Mouse (Mus musculus) kidney, adult 11 months (tissue): ENCODE data around the gene Thy1.

Experiments used
- DNase-seq: peaks from one replicate; pipeline ENCODE4 v3.0.0; 2022

The Thy1 gene

DNA sequence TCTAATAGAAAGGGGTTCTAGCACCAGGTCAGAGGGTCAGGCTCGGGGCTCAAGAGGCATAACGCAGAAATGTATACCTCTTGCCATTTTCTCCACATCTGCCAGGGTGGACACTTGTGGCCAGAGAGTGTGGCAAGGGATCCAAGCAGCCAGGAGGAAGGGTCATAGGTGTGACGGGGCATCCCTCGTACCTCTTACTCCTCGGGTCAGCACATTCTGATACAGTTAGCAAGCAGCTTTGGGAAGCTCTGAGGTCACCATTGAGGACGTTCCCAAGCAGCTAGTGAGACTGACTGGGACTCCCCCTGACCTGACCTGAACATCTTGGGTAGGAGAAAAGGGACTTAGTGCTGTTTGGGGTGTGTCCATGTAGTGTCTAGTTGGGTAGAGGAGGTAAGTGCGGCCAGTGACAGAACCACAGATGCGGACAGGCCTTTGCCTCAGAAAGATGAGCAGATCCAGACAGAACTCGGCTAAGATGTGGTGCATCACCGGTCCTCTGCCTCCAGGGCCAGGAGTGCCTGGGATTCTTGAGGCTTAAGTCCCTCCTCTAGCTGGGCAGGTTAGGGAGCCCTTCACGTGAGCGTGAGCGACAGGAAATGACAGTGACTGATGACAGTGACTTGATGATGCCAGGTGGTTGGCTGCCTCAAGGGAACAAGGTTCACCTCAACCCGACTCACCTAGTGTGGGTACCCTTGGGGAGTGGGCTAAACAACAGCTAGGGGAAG lies 27.1 kb downstream of the Thy1 start:
- no peak for DNase-seq

DNA sequence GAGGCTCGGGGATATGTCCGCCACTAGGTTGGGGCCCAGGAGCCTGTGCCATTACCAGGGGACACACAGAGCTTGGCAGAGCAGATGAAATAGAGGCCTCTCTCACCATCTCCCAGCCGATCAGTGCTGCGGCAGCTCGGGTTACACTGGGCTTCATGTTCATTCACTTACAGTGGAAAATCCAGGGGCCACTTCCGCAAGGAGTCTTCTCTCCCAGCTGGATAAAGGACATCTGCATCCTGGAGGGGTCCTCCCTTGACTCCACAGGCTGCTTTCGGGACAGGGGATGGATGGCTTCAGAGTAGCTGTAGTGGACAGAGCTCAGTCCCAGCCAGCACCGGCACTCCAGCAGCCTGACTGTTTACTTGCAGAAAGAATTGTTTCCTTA lies 27.7 kb downstream of the Thy1 start:
- no peak for DNase-seq

DNA sequence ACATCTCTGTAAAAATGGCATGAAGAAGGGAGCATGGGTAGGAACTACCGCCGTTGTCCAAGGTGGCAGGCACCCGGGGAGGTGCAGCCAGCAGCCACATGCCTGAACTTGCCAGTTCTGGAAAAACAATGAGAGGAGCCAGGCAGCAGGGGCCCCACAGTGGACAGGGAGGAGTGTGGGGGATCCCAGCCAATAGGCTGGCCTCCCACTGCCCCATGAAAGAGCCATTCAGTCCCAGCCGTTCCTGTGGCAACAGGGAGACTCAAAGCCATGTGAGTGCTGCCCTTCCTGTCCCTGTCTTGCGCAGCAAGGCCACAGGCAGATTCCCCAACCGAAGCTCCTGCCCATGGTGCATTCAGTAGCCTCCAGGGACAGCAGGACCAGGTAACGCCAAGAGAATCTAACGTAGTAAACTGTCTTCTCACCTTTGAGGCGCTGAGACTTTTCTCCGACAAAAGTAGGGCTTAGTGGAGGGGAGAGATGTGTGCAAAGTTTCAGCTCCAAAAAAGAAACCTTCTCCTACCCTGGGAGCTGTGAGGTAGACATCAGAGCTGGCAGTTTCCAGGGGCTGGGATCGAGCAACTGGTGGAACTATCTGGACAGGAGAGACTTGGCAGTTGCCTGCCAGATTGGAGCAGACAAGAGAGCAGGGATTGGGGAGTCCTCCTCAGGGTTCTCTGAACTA lies 28.9 kb downstream of the Thy1 start:
- peak; percentile 25 for DNase-seq

DNA sequence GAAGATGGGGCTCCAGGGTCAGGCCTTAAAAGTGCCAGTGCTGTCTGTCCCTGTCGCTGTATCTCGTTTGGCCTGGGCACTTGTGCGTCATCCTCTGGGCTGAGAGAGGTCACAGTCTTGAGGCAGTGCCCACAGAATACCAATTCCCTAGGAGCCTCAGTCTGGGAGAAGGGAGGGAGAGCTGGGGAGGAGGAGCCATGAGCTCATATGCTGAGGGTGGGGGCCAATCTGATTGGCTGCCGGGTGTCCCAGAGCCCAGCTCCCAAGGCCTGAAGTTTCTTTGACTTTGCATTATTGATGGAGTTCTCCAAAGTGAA lies 29.4 kb downstream of the Thy1 start:
- DNase-seq = peak; percentile 46

DNA sequence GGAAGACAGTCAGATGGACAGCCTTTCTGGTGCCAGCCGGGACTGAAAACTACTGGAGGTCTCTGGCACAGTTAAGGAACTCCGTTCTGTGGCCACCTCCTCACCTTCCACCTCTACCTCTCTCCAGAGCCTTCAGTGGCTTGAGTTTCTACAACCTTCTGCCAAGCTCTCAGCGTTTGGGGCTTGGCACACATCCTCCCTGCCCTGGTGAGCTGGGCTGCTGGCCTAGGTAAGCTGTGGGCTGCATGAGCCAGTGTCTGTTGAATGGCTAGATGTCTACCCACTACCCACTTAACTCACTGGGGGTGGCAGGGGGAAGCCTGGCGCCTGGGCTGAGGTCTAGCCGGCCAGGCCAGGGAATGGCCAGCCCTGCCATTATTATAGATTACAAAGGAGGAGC lies 29.9 kb downstream of the Thy1 start:
- DNase-seq = no peak

DNA sequence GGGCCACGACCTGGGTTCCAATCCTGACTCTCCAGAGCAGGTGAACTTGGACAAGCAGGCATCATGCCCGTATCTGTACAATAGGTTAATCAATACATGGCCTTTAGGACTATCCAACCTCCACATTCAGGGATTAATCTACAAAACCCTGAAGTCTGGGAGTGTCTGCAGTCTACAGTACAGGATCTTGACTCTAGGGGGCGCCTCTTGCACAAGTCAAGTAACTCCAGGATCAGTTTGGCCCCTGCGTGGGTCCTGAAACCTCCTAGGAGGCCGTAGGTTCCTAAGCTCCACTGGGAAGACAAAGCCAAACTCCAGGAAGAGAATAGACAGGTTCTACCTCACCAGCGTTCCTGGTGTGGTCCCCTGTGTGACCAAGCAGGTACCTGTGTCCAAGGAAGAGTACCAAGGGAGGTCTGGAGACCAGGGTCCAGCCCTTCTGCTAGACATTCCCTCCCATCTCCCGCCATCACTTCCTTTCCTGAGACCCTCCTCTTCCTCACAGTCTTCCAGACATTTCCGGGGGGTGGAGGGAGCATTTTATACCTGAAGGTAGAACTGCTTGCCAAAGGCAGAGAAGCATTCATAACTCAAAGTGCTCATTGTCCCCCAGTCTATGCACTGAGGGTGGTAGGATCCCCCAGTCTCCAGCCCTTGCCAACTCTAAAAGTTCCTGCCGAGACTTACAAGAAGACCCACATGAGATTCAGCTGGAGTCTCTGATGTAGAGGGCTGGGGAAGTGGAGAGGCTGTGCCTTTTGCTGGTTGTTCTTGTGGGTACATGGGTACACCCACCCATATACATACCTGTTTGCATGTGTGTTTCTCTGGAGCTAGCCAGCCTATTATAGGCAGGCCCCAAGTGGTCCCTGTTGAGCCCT lies 31.5 kb downstream of the Thy1 start:
- peak; percentile 54 for DNase-seq

DNA sequence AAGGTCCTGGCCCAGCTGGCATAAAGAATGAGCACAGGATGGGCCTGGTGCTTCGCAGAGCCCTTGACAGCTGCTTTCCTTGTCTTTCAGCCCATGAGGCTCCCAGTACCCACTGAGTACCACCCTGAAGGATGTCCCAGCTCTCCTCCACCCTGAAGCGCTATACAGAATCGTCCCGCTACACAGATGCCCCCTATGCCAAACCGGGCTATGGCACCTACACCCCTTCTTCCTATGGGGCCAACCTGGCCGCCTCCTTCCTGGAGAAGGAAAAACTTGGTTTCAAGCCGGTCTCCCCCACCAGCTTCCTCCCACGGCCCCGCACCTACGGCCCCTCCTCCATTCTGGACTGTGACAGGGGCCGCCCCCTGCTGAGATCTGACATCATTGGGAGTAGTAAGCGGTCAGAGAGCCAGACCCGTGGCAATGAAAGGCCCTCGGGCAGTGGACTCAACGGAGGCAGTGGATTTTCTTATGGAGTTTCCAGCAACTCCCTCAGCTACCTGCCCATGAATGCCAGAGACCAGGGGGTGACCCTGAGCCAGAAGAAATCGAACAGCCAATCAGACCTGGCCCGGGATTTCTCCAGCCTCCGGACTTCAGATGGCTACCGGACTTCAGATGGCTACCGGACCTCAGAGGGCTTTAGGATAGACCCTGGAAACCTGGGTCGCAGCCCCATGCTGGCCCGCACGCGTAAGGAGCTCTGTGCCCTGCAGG lies 32.3 kb downstream of the Thy1 start:
- DNase-seq = peak; percentile 54

DNA sequence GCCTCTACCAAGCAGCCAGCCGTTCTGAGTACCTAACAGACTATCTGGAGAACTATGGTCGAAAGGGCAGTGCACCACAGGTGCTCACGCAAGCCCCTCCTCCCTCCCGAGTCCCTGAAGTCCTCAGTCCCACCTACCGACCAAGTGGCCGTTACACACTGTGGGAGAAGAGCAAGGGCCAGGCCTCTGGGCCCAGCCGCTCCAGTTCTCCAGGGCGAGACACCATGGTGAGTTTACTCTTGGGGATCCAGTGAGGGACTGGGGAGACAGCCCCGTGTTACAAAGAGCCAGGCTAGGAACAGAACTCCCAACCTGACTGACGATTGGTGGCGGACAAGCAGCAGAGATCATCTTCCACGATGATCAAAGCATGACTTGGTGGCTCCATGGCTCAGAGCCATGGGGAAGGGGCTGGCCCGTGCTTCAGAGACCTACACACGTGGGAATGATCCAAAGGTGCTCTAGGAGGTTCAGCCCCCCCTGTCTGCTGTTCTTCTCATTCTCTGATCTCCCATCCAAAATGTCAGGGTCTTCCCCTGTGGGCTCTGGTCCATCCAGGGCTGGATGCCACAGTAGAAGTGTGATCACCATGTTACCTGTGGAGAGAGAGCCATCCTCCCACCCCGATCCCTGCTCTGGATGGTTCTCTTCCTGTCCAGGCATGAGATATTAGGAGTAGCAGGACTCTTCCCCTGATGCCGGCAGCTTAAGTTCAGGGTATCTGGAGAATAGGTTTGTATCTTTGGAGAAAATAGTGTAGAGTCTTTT lies 33.0 kb downstream of the Thy1 start:
- peak; percentile 67 for DNase-seq

DNA sequence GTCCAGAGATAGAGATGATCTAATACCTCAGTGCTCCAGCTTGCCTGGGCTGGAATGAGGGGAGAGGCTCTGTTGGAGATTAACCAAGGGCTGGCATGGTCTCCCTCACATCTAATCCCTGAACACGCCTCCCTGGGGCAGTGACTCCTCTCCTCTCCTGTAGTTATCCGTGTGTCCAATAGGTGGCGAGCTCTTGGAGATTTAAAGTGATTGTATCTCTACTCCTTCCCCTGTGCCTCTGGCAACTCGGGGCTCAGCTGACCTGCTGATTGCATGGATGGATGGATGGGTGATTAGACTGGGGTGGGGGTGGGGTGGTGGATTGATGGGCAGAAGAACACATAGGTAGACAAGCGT lies 33.6 kb downstream of the Thy1 start:
- DNase-seq = peak; percentile 92

DNA sequence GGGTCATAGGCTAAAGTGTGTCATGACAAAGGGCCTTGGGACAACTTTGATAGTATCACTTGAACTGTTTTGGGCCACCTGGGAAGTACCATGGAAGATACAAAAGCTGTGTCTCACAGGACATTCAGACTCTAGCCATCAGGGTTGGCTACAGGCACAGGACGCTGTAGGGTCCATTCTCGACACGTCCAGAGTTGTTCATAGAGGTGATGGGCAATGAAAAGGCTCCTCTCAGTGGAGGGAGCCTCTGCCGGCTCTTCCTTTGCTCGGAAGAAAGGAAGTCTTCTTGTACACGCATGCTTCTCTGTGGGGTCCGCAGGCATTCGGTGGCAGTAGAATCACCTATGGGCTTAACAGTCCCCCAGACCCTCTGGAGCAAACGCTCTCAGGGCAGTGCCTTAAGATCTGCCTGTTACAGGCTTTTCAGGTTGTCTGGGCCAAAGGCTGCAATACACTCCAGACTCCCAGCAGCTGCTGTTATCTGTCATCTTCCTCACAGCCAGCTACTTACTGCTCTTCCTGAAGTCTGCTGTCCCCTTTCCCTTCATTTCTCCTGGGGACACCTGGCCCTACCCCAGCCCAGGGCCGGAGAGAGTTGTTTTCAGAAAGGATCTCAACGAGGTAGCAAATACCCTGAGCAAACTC lies 34.2 kb downstream of the Thy1 start:
- no peak for DNase-seq

DNA sequence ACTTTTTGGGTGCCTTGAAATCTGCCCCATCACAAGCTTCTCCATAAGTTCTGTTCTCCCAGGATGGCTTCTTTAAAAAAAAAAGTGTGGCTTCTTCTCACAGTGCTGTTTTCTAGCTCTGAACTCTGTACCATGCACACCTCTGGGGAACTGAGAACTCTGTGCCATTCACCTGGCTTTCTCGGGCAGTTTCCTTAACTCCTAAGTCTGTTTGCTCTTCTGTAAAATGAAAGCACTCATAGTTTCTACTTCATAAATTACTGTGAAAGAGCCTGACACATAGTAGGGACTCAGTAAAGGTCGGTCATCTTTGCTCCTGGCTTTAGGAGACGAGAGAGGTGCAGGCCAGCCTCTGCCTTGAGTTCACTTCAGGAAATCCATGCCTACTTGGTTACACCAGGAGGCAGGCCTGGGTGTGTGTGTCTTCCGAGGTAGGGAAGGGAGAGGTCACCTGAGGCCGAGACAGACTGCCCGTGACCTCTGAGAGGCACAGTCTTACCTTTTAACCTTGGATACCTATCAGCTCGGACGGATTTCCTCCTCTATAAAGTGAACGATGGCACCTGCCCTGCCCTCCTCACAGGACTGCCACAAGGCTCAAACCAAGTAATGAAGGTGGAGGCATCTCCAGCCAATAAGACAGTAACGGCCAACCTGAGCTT lies 35.1 kb downstream of the Thy1 start:
- peak; percentile 82 for DNase-seq

DNA sequence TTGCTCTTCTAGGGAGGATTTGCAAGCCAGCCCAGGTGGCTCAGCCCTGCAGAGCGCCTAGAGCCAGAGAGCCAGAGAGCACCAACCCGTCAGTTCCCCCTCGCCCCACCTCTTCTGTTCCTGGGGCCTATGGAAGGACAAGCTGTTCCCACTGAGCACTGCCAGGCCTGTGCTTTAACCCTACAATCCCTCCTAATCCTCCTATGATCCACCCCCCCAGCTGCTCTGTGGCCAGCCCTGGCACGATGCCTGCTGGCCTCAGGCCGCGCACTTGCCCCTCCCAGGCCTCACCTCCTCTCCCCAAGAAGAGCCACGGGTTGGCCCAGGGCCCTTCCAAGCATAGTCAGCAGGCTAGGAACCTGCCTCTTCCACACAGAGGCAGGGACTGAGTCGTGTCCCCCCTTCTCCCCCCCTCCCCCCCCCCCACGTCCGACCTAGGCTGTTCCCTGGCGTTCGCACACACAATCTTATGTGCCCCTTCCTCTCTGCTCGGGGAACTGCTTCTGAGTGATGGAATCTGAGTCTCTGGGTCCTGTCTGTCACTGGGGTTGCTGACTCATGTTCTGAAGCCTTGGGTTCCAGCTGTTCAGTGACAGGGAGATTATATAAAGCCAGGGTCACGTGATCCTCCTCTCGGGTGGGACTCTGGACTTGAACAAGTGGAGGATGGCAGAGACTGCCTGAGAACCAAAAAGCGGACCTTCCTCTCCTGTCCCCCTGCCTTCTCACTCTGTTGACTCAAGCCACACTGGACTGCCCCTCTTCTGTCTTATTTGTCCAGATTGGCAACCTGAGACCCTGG lies 36.0 kb downstream of the Thy1 start:
- DNase-seq = peak; percentile 97

DNA sequence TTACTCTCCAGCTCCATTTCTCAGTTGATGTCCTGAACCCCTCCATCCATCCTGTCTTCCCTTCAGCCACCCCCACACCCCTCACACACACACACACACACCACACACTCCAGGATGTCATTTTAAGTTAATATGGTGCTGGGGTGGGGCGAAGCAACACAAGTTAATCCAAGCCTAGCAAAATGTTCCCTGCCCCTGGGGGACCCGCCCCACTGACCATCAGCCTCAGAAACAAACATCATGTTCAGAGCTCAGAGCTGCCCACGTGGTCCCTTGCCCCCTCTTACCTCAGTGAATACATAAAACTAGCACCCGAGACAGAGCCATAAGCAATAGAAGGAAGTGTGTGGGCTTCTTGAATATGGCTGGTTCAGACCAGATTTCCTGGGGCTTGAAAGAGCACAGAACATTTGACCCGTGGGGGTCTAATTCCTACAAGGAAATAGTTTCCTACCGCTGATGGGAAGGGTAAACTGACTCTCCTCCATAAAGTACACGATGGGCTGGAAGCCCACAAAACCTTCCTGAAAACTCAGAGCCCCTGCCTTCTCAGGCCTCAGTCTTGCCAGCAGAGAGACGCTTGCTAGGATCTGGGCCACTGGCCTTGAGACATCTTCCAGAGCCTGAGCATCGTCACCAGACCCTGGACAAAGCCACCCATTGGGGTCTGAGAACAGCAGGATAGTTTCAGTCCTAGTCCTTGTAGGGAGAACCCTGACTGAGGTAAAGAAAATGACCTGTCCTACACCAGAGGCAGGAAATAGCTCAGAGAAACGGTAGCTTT lies 37.0 kb downstream of the Thy1 start:
- peak; percentile 94 for DNase-seq

DNA sequence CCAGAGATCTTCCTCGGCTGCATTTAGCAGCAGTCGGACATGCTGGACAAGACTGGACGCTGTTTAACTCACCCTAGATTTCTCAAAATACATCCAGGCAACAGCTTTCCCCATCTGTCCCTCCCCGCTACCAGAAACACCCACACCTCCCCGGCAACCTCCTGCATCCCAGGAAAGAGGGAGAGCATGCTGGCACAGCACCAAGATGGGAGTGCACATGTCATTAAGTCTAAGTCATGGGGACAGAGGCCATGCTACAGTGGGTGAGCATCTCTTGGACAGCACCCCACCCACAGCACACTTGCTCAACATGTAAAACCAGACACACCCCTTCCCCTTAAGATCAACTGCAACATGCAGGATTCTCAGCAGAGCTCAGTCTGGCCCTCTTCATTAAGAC lies 37.8 kb downstream of the Thy1 start:
- DNase-seq = peak; percentile 62

DNA sequence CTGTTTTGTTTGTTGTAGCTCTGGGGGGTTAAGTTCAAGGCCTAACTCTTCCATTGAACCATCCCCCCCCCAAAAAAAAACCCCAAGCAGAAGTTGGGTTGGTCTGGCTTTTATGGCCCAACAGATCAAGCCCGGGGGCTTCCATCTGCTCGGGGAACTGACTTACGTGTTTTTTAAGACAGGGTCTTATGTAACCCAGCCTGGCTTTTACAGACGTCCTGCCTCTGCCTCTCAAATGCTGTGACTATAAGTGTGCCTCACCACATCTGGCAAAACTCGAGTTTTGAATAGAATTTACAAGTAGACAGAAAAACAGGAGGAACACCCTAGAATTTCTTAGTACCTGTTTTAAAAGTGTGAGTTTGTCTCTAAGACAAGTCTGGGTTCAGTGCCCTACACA lies 38.4 kb downstream of the Thy1 start:
- peak; percentile 1 for DNase-seq

DNA sequence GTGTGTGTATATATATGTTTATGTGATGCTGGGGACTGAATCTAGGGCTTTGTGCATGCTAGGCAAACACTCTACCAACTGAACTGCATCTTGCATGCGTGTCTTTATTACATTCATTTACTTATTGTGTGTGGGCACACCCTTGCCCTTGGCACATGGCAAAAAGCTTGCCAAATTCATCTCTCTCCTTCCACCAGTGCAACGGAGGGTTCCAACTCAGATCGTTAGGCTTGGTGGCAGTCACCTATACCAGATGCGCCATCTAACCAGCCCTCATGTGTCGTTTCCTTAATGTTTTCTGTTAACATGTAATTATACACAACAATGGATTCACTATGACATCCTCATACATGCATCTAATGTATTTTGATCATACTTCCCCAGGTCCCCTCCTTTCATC lies 39.1 kb downstream of the Thy1 start:
- no peak for DNase-seq

DNA sequence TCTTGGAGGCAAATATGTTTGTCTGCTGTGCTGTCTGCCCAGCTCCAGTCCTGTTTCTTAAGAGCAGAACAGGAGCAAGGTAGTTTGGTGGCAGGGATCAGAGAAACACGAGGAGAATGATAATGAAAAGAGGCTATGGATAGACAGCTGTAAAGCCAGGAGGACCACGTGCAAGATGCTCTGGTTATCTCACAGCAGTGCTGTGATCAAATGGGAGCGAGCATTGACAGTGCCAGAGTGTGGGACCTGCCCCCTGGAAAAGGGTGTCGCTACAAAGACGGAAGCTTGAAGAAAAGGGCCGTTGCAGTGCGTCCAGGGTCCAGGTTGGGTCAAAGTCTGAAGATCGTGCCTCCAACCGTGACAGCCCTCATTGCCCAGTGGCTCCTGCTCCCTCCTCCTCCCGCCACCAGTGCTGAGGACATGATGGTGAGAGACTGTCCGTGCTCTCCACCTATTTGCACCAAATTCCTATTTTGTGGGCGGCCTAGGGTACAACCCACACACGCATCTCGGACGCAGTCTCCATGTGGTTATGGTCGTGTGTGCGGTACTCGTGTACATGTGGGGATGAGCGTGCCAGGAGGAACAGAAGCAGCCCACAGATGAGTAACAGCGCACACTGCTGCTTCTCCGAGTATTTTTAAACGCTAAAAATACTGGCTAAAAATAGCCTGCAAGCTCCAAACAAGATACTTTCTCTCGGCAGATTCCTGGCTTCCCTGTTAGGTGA lies 40.4 kb downstream of the Thy1 start:
- peak; percentile 92 for DNase-seq

DNA sequence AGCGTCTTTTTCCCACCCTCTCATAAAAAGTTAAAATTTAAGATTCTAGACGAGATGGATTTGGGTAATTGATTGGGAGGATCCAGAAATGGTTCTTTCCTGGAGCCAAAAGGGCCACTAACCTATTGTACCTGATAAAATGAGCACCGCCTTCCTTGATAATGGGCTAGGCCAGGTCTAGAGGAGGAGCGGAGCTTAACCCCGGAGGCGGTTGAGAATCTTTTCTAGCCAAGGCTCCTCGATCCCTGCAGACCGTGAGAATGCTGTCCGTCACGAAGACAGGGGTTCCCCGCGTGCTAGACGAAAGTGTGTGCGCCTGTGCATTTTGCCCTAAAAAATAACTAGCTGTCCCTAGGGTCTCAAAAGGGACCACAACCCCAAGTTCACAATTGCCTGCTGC lies 41.1 kb downstream of the Thy1 start:
- DNase-seq = no peak

DNA sequence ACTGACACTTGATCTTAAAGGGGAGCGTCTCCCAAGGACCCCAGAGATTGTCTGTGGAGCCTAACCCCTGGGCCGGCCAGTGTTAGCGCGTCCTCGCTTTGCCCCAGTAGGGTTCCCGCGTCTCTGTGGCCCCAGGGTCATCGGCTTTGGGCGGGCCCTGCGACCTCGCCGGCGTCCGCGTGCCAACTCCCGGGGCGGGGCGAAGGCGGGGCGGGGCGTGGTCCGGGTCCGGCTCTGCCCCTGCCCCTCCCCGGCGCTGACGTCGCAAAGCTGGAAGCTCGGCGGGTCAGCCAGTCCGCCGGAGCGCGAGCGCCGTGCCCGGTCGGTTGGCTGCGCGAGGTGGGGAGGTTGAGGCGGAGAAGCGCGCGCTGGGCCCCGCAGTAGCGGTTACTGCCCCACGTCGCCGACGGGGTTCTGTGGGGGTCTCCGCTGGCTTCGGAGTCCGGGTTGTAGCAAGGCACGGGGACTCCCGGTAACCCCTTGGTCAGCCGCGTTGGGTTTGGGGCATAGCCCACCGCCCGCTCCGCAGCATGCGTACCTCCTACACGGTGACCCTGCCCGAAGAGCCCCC lies 41.6 kb downstream of the Thy1 start:
- DNase-seq = peak; percentile 96
